Mouse (Mus musculus) heart, embryonic 13.5 days (tissue): Measurements from ENCODE around the gene Ctdsp1. TPM values are rescaled to one million over a fixed set of nuclear protein-coding genes. Genes with fewer than 3 reads are reported as not detected.
A peak's percentile ranks its signal among the peaks of the same experiment; 100 is the strongest.

Source experiments
- ATAC-seq: fragments of 200-750 bp; cut with Nextera tagmentation; 2 replicates; pipeline ENCODE4 v1.8.0; 2017; ENCODE audit warnings: moderate TSS enrichment; ENCODE audit not compliant: insufficient number of reproducible peaks, low FRiP score, low TSS enrichment; ENCODE audit errors: extremely low read depth
- H3K27ac ChIP-seq: fragments of 300-500 bp; sonication (generic); replicated peaks from 2 replicates; pipeline ENCODE4 v1.5.1; 2015; ENCODE audit warnings: moderate library complexity, mild to moderate bottlenecking, inconsistent platforms
- H3K27me3 ChIP-seq: fragments of 300-500 bp; sonication (generic); replicated peaks from 2 replicates; pipeline ENCODE4 v1.6.1; 2015; ENCODE audit warnings: mild to moderate bottlenecking, inconsistent platforms
- H3K36me3 ChIP-seq: fragments of 300-500 bp; sonication (generic); 2 replicates; pipeline ENCODE4 v1.6.1; 2015; ENCODE audit warnings: mild to moderate bottlenecking, inconsistent platforms
- H3K4me1 ChIP-seq: fragments of 300-500 bp; sonication (generic); 2 replicates; pipeline ENCODE4 v1.6.1; 2015; ENCODE audit warnings: inconsistent platforms
- H3K4me2 ChIP-seq: fragments of 300-500 bp; sonication (generic); 2 replicates; pipeline ENCODE4 v1.6.1; 2015; ENCODE audit warnings: inconsistent platforms, mild to moderate bottlenecking, moderate library complexity
- H3K4me3 ChIP-seq: fragments of 300-500 bp; sonication (generic); 2 replicates; pipeline ENCODE4 v1.5.1; 2015; ENCODE audit warnings: moderate library complexity, mild to moderate bottlenecking, inconsistent platforms
- H3K9ac ChIP-seq: fragments of 300-500 bp; sonication (generic); 2 replicates; pipeline ENCODE4 v1.6.1; 2015; ENCODE audit warnings: inconsistent platforms, mild to moderate bottlenecking, moderate library complexity
- H3K9me3 ChIP-seq: fragments of 300-500 bp; sonication (generic); 2 replicates; pipeline ENCODE4 v1.6.1; 2016; ENCODE audit warnings: inconsistent platforms
- WGBS: fragments of 180-500 bp; shearing (Covaris S2); methylation state at CpG from one replicate; pipeline ENCODE4 v1.1.7; 2015; ENCODE audit warnings: mixed read lengths; 5-methylcytosine and 5-hydroxymethylcytosine counted together
- polyA plus RNA-seq: library from polyadenylated mRNA; unstranded; fragments of >200 nt; fragmentation: Nextera tagmentation; extraction: Ambion mirVana; gene quantifications from 2 replicates; pipeline ENCODE4 v1.2.1, GENCODE M21; 2015

Ctdsp1 gene
- polyA plus RNA-seq, 1 experiment from 2014 or later = 57.3 TPM

DNA sequence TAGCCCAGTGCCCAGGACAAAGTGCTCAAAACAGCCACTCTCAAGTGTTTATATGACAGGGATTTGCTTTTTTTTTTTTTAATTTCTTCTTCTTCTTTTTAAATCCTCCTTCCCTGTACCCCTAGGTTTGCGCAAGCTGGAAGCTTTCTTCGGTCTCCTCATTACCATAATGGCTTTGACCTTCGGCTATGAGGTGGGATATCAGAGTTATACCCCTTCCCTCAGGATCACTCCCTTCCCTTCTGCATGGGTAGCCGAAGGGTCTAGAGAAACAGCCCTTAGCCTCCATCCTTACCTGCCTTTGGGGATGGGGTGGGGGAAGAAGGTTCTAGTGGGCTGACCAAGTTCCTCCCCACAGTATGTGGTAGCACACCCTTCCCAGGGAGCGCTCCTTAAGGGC, 10.8 kb upstream of the Ctdsp1 start:
- Histone ChIP-seq H3K4me3 (no peak overlapping the region), H3K36me3 (no peaks in the 10 kb centered on the region), H3K4me1 (peaks cover 8% of the 10 kb centered on the region; the same call in 1 of the 2 replicates), H3K9me3 (no peaks in the 10 kb centered on the region), H3K9ac (no peak overlapping the region), H3K27ac (no peak overlapping the region), H3K27me3 (no peaks in the 10 kb centered on the region), H3K4me2 (no peak overlapping the region)
- WGBS = 82% methylated on average over 5 of the region's 5 CpGs
- no peak for ATAC-seq

GRCm38 (mm10) chr1:74381588-74382021, 9.7 kb upstream of the Ctdsp1 start:
- no peak overlapping the region for H3K27ac ChIP-seq
- peaks cover 4% of the 10 kb centered on the region; the same call in 1 of the 2 replicates for H3K4me1 ChIP-seq
- no peaks in the 10 kb centered on the region for H3K27me3 ChIP-seq
- H3K36me3 ChIP-seq = no peaks in the 10 kb centered on the region
- H3K4me3 ChIP-seq = no peak overlapping the region
- no peaks in the 10 kb centered on the region for H3K9me3 ChIP-seq
- no peak overlapping the region for H3K9ac ChIP-seq
- 79% methylated on average over 10 of the region's 10 CpGs for WGBS
- ATAC-seq = no peak
- H3K4me2 ChIP-seq = no peak overlapping the region

GRCm38 (mm10) chr1:74383385-74383784, 7.9 kb upstream of the Ctdsp1 start:
- no peak overlapping the region for H3K27ac ChIP-seq
- no peak overlapping the region for H3K4me3 ChIP-seq
- H3K4me1 ChIP-seq = peaks cover 18% of the 10 kb centered on the region
- no peak overlapping the region for H3K4me2 ChIP-seq
- no peaks in the 10 kb centered on the region for H3K36me3 ChIP-seq
- no peak overlapping the region for H3K9ac ChIP-seq
- H3K9me3 ChIP-seq = no peaks in the 10 kb centered on the region
- no peak for ATAC-seq
- no peaks in the 10 kb centered on the region for H3K27me3 ChIP-seq
- 81% methylated on average over 13 of the region's 13 CpGs for WGBS

DNA sequence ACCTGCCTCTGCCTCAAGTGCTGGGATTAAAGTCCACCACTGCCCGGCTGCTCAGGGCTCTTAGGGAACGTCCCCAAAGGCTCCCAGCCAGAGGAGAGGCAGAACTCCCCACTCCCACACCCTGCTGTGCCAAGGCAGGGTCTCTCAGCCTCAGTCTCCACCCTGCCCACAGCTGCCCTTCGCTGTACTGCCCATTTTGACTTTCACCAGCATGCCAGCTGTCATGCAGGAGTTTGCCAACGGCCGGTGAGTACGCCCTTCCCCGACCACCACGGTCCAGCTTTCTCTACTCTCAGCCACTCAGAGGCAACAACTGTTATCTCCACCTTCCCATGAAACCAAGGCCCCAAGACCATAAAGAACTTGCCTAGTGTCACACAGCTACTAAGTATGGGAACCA, 6.8 kb upstream of the Ctdsp1 start:
- Histone ChIP-seq H3K4me3 (no peak overlapping the region), H3K4me2 (no peak overlapping the region), H3K9ac (no peak overlapping the region), H3K4me1 (peaks cover 27% of the 10 kb centered on the region), H3K36me3 (no peaks in the 10 kb centered on the region), H3K27me3 (no peaks in the 10 kb centered on the region), H3K9me3 (no peaks in the 10 kb centered on the region), H3K27ac (no peak overlapping the region)
- 83% methylated on average over 8 of the region's 8 CpGs for WGBS
- ATAC-seq = no peak

DNA sequence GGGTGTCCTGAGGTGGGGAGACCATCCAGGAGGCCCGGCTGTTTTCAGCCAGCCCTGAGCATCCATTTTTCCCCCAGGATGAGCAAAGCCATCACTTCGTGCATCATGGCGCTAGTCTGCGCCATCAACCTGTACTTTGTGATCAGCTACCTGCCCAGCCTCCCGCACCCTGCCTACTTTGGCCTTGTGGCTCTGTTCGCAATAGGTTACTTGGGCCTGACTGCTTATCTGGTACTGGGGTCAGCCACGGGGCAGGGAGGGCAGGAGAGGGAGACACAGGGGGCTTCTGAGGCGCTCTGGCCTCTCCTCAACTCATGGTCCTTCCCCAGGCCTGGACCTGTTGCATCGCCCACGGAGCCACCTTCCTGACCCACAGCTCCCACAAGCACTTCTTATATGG, 6.2 kb upstream of the Ctdsp1 start:
- H3K36me3 ChIP-seq = no peaks in the 10 kb centered on the region
- H3K27me3 ChIP-seq = no peaks in the 10 kb centered on the region
- peaks cover 32% of the 10 kb centered on the region for H3K4me1 ChIP-seq
- ATAC-seq = no peak
- no peak overlapping the region for H3K27ac ChIP-seq
- no peak overlapping the region for H3K4me3 ChIP-seq
- WGBS = 87% methylated on average over 10 of the region's 10 CpGs
- no peak overlapping the region for H3K9ac ChIP-seq
- no peaks in the 10 kb centered on the region for H3K9me3 ChIP-seq
- no peak overlapping the region for H3K4me2 ChIP-seq

GRCm38 (mm10) chr1:74385531-74385930, 5.8 kb upstream of the Ctdsp1 start:
- Histone ChIP-seq H3K9me3 (no peaks in the 10 kb centered on the region), H3K4me3 (no peak overlapping the region), H3K27me3 (no peaks in the 10 kb centered on the region), H3K4me2 (no peak overlapping the region), H3K4me1 (peaks cover 37% of the 10 kb centered on the region), H3K27ac (no peak overlapping the region), H3K36me3 (no peaks in the 10 kb centered on the region), H3K9ac (no peak overlapping the region)
- WGBS = 80% methylated on average over 8 of the region's 8 CpGs
- no peak for ATAC-seq

DNA sequence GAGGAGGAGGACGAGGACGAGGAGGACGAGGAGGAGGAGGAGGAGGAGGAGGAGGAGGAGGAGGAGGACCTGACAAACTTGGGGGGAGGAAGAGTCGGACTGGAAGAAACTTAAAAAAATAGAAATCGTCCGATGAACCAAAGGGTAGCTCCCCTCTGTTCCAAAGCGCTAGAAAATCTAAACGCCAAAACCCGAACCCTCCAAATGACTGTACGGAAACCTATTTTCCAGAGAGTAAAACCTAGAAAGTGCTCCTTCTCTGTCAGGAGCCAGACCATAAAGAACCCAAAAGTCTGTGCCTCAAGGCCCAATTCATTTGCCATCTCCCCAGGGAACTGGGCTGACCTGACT, 5.0 kb upstream of the Ctdsp1 start:
- Histone ChIP-seq H3K4me3 (peak overlapping the region; percentile 62), H3K27ac (peak overlapping the region; percentile 99), H3K36me3 (no peaks in the 10 kb centered on the region), H3K4me1 (peaks cover 42% of the 10 kb centered on the region), H3K27me3 (no peaks in the 10 kb centered on the region), H3K4me2 (peak overlapping the region; percentile 68), H3K9me3 (no peaks in the 10 kb centered on the region), H3K9ac (peak overlapping the region; percentile 88)
- WGBS = 49% methylated on average over 7 of the region's 10 CpGs
- ATAC-seq = no peak

- Histone ChIP-seq H3K4me3 (peak overlapping the region; percentile 62), H3K9me3 (no peaks in the 10 kb centered on the region), H3K9ac (peak overlapping the region; percentile 88), H3K4me1 (peaks cover 42% of the 10 kb centered on the region), H3K4me2 (peak overlapping the region; percentile 68), H3K36me3 (no peaks in the 10 kb centered on the region), H3K27me3 (no peaks in the 10 kb centered on the region), H3K27ac (peak overlapping the region; percentile 99)
- peak; percentile 72 for ATAC-seq
- 2% methylated on average over 26 of the region's 26 CpGs for WGBS
Observed at GRCm38 (mm10) chr1:74386714-74387385, 4.5 kb upstream of the Ctdsp1 start.

DNA sequence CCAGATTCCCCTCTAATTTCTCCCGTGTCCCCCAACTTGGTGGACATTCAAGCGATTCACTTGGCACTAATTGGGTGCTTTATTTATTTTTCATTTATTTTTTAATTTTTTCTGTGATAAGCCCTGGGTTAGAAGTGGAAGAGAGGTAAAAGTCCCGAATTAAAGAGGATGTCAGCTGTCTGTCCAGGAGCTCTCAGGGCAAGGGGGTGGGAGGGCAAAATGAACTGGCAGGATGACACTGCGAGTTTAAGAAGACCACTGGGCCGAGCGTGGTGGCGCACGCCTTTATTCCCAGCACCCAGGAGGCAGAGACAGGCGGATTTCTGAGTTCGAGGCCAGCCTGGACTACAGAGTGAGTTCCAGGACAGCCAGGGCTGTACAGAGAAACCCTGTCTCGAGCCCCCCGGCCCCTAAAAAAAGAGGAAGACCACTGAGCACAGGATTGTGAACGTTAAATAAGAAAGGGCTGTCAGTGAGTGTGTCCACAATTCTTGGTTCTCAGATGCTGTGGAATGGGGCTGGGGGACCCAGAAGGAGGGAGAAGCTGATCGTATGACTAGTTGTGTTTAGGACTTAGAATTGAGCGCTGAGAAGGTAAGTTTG, 3.8 kb upstream of the Ctdsp1 start:
- ATAC-seq = no peak
- Histone ChIP-seq H3K4me3 (peak overlapping the region; percentile 62), H3K4me2 (peak overlapping the region; percentile 68), H3K36me3 (no peaks in the 10 kb centered on the region), H3K9ac (peak overlapping the region; percentile 88), H3K4me1 (peaks cover 42% of the 10 kb centered on the region), H3K27me3 (no peaks in the 10 kb centered on the region), H3K9me3 (no peaks in the 10 kb centered on the region), H3K27ac (peak overlapping the region; percentile 99)
- 59% methylated on average over 15 of the region's 15 CpGs for WGBS

GRCm38 (mm10) chr1:74388398-74388920, 2.9 kb upstream of the Ctdsp1 start:
- no peaks in the 10 kb centered on the region for H3K9me3 ChIP-seq
- no peaks in the 10 kb centered on the region for H3K27me3 ChIP-seq
- ATAC-seq = no peak
- H3K9ac ChIP-seq = 0 out of 2 replicates have a peak overlapping the region, but pooled peaks have one; percentile 11
- peak overlapping the region; percentile 99 for H3K27ac ChIP-seq
- WGBS = 74% methylated on average over 7 of the region's 7 CpGs
- H3K36me3 ChIP-seq = peaks cover 5% of the 10 kb centered on the region
- H3K4me2 ChIP-seq = no peak overlapping the region
- no peak overlapping the region for H3K4me3 ChIP-seq
- H3K4me1 ChIP-seq = peaks cover 50% of the 10 kb centered on the region

DNA sequence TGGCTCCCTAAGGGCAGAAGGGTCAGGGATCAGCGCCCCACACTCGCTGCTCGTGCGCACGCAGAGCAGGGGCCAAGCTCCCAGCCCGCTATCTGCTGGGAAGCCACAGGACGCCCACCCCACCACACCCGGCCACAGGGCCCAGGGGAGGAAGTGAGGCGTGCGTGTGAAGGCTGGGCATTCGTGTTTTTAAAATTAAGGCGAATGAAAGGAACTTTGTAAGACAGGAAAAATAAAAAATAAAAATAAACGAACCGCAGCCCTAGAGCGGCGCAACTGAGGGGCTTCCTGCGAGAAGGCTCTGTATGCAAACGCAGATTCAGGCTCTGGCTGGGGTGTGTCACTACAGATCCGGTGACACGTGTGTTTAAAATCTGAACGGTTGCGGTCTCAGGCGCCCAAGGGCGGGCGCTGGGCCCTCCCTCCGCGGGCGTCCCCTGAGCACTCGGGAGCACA, 1.4 kb upstream of the Ctdsp1 start:
- H3K36me3 ChIP-seq = peaks cover 19% of the 10 kb centered on the region
- H3K4me2 ChIP-seq = peak overlapping the region; percentile 94
- no peaks in the 10 kb centered on the region for H3K27me3 ChIP-seq
- peaks cover 61% of the 10 kb centered on the region for H3K4me1 ChIP-seq
- ATAC-seq = no peak
- 4% methylated on average over 29 of the region's 29 CpGs for WGBS
- no peaks in the 10 kb centered on the region for H3K9me3 ChIP-seq
- H3K27ac ChIP-seq = peak overlapping the region; percentile 99
- peak overlapping the region; percentile 95 for H3K4me3 ChIP-seq
- H3K9ac ChIP-seq = peak overlapping the region; percentile 100
